Mouse (Mus musculus) T-helper 17 cell (primary cell): ENCODE measurements at regions not wholly inside any gene's neighbourhood (a gene's known extent, or its start where the extent isn't known, plus 50 kb on each side); places are given as distances from the start of the nearest gene placed in this dataset.

ENCODE experiments used
- in situ Hi-C, 2 experiments: fragments of 300-600 bp; cut with MboI, MseI; formaldehyde crosslinking; loops; 1 replicate in 1 of 2; 2 replicates in 1 of 2; pipeline ENCODE4 v1.15.1; 2025; ENCODE audit warnings: high pct_unique_total_duplicates in 2 of 2

GRCm38 (mm10) chr11:113091901-113092568 is 310.0 kb downstream of the Sox9 start:
- in situ Hi-C loops: no loop called here

- in situ Hi-C loops: no loop called here
Measured at GRCm38 (mm10) chr11:113093895-113094445, 311.9 kb downstream of the Sox9 start.

DNA sequence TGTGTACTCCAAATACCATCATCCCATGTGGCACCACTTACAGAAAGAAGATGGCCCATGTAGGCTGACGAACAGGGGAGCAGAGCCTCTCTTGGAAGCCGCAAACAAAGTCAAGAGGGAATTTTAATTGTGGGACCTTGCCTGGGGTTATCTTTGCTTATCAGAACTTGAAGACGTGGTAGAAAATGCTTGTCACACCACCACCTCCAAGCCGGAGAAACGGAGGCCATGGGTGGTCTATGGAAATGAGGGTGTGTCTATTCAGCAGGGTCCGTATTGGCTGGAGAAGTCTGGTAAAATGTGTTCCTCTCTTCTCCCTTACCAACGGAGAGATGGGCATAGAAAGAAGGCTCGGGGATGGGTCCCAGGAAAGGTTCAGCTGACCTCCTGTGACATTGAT is 313.6 kb downstream of the Sox9 start:
- in situ Hi-C loops: no loop called here

DNA sequence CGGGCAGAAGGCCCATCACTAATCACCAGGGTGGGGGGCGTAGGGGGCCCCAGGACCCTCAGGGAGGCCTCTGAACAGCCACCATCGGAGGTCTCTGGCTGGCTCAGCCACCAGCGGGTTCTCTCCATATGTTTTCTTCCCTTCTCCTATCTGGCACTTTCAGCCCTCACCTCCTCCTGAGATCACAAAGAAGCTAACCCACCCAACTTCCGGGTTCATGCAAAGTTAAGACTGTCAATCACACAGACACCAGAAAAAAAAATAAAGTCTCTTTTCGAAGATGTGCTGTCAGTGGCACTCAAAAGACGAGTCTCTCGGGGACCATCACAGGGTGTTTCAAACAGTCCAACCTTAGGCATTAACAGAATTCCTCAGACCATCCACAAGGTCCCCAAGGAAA is 314.2 kb downstream of the Sox9 start:
- in situ Hi-C loops: no loop called here

DNA sequence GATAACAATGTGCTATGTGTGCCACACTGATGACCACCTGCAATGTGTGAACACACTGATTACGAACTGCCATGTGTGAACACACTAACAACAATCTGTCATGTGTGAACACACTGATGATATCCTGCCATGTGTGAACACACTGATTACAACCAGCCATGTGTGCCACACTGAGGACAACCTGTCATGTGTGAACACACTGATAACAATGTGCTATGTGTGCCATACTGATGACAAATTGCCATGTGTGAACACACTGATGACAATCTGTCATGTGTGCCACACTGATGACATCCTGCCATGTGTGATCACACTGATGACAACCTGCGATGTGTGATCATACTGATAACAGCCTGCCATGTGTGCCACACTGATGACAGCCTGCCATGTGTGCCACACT is 316.3 kb downstream of the Sox9 start:
- in situ Hi-C loops: no loop called here

GRCm38 (mm10) chr11:113100800-113101199 is 318.8 kb downstream of the Sox9 start:
- in situ Hi-C loops: no loop called here

- in situ Hi-C loops: no loop called here
Measured at GRCm38 (mm10) chr11:113101534-113101933, 319.5 kb downstream of the Sox9 start.

GRCm38 (mm10) chr11:113103161-113103845 is 321.3 kb downstream of the Sox9 start:
- in situ Hi-C loops: no loop called here

DNA sequence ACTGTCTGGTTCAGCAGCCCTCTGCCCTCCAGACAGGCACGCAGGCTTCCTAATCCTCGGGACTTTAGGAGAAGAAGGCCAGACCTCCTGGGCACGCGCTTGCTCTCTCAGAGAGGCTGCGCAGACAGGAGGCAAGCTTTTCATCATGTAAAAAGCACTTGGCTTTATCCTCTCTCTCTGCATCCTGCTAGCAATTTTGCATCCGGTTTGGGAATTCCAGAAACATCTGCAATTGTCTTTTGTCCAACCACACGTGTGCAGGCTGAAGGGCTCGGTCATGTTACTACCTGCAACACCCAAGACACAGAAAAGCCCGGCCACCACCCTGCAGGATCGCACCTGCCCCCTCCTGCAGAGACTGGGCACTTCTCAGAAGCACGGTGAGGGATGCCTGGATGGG is 323.3 kb downstream of the Sox9 start:
- in situ Hi-C loops: no loop called here

GRCm38 (mm10) chr11:113107205-113107844 is 325.3 kb downstream of the Sox9 start:
- in situ Hi-C loops: no loop called here

DNA sequence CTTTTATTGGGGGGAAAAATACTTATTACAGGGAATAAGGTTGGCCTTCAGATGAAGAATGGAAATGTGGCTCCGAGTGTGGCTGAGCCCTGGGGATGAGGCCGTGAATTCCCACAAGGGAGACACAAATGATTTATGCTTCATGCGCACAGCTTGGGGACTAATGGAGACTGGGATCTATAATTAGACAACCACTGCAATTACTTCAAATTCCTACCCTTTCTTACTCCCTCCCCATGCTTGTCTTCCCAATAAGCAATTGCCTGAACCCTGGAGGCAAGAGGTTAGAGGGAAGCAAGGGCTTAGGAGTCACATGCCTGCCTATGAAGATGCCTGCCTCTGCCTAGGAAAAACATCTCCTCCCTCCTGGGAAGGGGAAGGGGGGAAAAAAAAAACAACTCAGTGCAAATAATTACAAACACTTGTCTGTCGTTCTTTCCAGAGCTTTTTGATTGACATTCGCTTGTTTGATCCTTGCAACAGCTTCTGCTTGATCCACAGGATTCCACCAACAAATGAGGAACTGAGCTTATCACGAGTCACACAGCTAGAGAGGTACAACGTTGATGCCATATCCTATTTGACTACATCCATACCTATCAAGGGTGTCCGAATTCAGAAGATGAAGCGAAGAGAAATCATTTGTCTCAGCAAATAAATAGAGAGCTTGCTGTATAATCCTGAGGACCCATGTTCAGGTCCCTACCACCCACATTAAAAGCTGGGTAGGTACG is 326.1 kb downstream of the Sox9 start:
- in situ Hi-C loops: no loop called here

GRCm38 (mm10) chr11:113109096-113109495 is 327.1 kb downstream of the Sox9 start:
- in situ Hi-C loops: no loop called here

- in situ Hi-C loops: no loop called here
Measured at GRCm38 (mm10) chr11:113113220-113113817, 331.3 kb downstream of the Sox9 start.

DNA sequence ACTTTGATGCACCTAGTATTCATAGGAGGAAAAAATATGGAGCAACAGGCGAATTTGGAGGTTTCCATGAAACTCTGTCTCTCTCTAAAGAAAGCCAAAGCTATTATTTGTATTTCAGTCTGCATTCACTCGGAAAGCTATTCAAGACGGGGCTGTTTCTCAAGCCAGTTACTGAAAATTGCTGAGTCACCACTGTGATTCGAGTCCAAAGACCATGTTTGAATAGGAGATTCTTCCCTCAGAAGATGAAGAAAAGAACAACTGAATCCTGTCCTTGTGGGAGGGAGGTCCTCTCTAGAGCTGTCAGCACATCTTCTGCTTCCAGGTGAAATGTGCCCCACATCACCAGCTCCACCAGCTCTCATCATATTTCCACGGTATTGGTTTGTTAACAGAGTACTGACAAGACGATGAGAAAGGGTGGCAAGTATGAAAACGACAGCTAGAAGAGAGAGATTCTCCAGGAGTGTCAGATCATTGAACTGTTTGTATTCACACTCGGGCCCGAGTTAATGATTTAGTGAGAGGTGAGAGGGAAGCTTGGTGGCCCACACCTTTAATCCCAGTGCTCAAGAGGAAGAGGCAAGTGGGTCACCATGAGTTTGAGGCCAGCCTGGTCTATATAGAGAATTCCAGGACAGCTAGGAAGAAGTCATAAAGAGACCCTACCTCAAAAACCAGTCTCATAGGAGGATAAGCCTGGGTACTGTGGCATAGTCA is 335.3 kb downstream of the Sox9 start:
- in situ Hi-C loops: no loop called here

DNA sequence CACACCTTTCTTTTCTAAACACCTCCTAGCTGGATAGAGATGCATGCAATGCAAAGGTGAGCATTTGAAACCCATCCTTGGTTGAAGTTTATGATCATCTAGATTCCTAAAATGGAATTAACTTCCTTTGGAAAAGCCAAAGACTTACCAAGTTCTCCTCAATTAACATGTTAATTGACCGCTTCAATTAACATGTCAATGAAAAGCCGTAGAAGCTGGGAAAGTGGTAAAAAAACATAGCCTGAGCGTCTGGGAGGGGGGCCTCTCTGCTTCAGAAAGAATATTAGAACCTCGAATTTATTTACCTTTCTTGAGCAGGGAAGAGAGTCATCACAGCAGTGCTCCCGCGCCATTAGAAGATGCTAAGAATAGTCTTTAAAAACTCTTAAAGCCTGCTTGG is 338.5 kb downstream of the Sox9 start:
- in situ Hi-C loops: no loop called here

GRCm38 (mm10) chr11:113121307-113121706 is 339.3 kb downstream of the Sox9 start:
- in situ Hi-C loops: no loop called here

- in situ Hi-C loops: no loop called here
Measured at GRCm38 (mm10) chr11:113122137-113122536, 340.1 kb downstream of the Sox9 start.

DNA sequence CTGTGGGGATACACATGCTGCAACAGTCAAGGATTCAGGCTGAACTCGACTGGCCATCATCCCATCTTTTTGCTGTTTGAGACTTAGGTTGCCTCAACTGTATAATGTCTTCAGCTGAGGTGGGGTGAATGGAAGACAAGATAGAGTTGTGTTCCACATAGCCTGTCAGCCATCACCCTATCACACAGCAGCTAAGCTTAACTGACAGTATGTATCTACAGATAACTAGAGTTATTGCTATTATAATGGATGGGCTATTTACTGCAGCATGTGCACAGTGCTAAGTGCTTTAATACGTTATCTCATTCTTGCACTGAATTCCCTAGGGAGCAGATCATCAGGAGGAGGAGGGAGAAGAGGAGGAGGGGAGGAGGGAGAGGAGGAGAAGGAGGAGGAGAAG is 340.9 kb downstream of the Sox9 start:
- in situ Hi-C loops: no loop called here

DNA sequence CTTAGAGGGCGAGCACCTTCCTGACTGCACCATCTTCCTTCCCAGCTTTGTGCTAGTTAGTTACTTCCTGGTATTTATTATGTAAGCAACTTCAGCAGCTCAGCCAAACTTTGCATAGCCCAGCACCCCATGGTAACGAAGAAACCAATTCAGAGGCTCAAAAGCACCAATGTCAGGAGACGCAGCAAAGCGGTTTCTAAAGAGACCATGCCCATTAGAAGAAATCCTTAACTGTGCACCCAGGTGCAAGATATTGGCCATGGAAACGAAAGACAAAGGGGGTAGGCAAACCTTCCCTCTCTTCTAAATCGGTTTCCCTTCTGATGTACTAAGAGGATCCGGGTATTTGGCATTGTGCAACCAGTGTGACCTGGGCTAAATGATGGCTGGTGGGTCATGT is 343.8 kb downstream of the Sox9 start:
- in situ Hi-C loops: no loop called here

- in situ Hi-C loops: no loop called here
Measured at GRCm38 (mm10) chr11:113129192-113129591, 347.2 kb downstream of the Sox9 start.

DNA sequence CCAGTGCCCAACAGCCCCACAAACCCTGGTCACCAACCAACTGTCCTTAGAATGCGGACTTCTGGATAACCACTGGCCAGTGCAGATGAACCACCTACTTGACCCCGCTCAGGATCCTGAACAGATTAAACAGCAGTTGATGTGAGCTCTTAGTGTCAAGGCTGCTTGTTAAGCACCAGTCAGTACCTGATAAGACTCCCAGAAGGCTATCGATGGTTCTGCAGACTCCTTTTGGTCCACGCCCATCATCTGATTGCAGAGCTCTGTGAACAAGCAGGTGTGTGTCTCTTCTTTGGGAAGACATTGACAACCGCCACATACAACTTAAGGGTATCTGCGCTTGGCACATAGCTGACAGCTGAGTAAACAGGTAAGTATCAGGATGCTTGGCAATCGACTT is 348.0 kb downstream of the Sox9 start:
- in situ Hi-C loops: no loop called here
